In the genomic region with DNA sequence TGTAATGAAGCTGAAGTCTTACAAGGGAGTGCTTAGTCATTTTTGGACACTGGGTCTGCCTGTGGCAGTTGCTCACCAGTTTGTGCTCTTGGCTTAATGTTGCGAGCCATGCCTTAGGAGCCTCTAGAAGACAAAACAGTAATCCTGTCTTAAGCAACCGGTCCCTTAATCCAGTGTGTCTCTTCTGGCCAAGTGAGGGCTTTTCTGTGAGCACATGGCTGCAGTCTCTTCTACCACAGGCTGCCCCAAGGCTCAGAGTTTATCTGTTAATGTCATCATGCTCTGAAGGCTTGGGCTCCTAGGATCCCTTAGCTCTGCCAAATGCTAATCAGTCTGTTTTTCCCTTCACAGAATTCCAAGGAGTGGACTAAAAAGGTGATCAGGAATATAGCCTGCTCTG, we compare ENCODE assay signal across 18 mouse cellular contexts. TPM values are rescaled to one million over a fixed set of nuclear protein-coding genes. Genes with fewer than 3 reads are reported as not detected.
DNase-seq lines count a peak whose midpoint lies in the region; TF ChIP-seq lines count a peak whose summit lies in the region.
"Had no signal": no experiment of that assay in that cellular context is flagged by ENCODE, and none has a peak within 500 bp of the region (broad histone marks: within the 10 kb centered on the region; RNA-seq: fewer than 3 reads in every experiment).

No protein-coding gene starts in this region.

- DNase-seq in gastrocnemius, adult 2 months: no peak
- no peak for DNase-seq in gastrocnemius, postnatal 25 days
- DNase-seq in retina, postnatal 7 days (ENCODE audit: low read depth, low spot score): peak; percentile 2
- DNase-seq in retina, postnatal 1 day: no peak
- peak; percentile 98 for DNase-seq in fat pad, adult 2 months (ENCODE audit: extremely low read depth, low read depth, low spot score)
- no peak for DNase-seq in neural tube, embryonic 10.5 days (ENCODE audit: extremely low spot score, low spot score)
- DNase-seq in adrenal gland, postnatal 14 days: no peak
- DNase-seq: adrenal gland, postnatal 25 days; cerebellum, adult 11 months; cerebellum, adult 8-10 months; cerebellum, postnatal 14 days; gastrocnemius, postnatal 36 days; heart, adult 18-20 months; heart, postnatal 10 days had no signal

- intact Hi-C loops in gastrocnemius, adult 2 months (cut with DNase I): no loop called here

- TF ChIP-seq CTCF in gastrocnemius, adult 2 months (IDR thresholded peaks at IDR 0.05): no peak

- 0 out of 2 replicates have a peak overlapping the region, but pooled peaks have one; percentile 48 for H3K27ac ChIP-seq in gastrocnemius, adult 2 months
- H3K27ac ChIP-seq: embryonic facial prominence, embryonic 12.5 days; forebrain, embryonic 12.5 days; heart, embryonic 10.5 days; hindbrain, embryonic 12.5 days had no signal

- no peak overlapping the region for H3K4me3 ChIP-seq in gastrocnemius, adult 2 months
- H3K4me3 ChIP-seq: embryonic facial prominence, embryonic 12.5 days; forebrain, embryonic 12.5 days; heart, embryonic 10.5 days; hindbrain, embryonic 12.5 days had no signal

RNA-seq across cellular contexts. Expression of a gene that starts 43.5 kb away (rescaled TPM):
- total RNA-seq in gastrocnemius, adult 2 months (2021): 1 to 10 TPM; 4.9 to 5.5 TPM
- 1 to 10 TPM; 4.0 to 7.7 TPM for total RNA-seq in gastrocnemius, postnatal 25 days (2021)
- total RNA-seq in adrenal gland, postnatal 14 days (2021): 41.7 and 45.3 TPM in 2 replicates

Comparison
In these comparisons a context has a peak if more than half of its experiments do, and no peak if none do; other contexts are left out.
1. DNase-seq: peak in retina, postnatal 7 days (single experiment) and fat pad, adult 2 months (single experiment); none in gastrocnemius, adult 2 months (single experiment), gastrocnemius, postnatal 25 days (single experiment), retina, postnatal 1 day (single experiment), neural tube, embryonic 10.5 days (single experiment) and adrenal gland, postnatal 14 days (single experiment).